In genomic region chr2:4342005-4342404, GRCm38 (mm10) we compare ENCODE assay signal across 23 mouse cellular contexts.
DNase-seq lines count a peak whose midpoint lies in the region; ATAC-seq and TF ChIP-seq lines count a peak whose summit lies in the region.
"Had no signal": no experiment of that assay in that cellular context is flagged by ENCODE, and none has a peak within 500 bp of the region (broad histone marks: within the 10 kb centered on the region; RNA-seq: fewer than 3 reads in every experiment).

No protein-coding gene starts in this region.

- H3K36me3 ChIP-seq in hindbrain, embryonic 16.5 days (ENCODE audit: control insufficient read depth, insufficient read depth, low read length): no peaks in the 10 kb centered on the region
- no peaks in the 10 kb centered on the region for H3K36me3 ChIP-seq in hindbrain, embryonic 14.5 days (replicated peaks; ENCODE audit: control insufficient read depth, insufficient read depth)
- H3K36me3 ChIP-seq in midbrain, postnatal 0 days (ENCODE audit: insufficient read depth, low read length): no peaks in the 10 kb centered on the region
- H3K36me3 ChIP-seq in midbrain, embryonic 13.5 days: no peaks in the 10 kb centered on the region
- H3K36me3 ChIP-seq in embryonic facial prominence, embryonic 10.5 days (replicated peaks): peaks cover 17% of the 10 kb centered on the region
- H3K36me3 ChIP-seq: limb, embryonic 15.5 days; liver, embryonic 15.5 days; neural tube, embryonic 15.5 days had no signal

- no peak overlapping the region for H3K4me3 ChIP-seq in hindbrain, embryonic 16.5 days (ENCODE audit: low read length)
- H3K4me3 ChIP-seq in hindbrain, embryonic 14.5 days (replicated peaks; ENCODE audit: low read length): no peak overlapping the region
- no peak overlapping the region for H3K4me3 ChIP-seq in midbrain, postnatal 0 days (ENCODE audit: low read depth, low read length)
- H3K4me3 ChIP-seq in midbrain, embryonic 13.5 days (replicated peaks): no peak overlapping the region
- H3K4me3 ChIP-seq in embryonic facial prominence, embryonic 10.5 days: no peak overlapping the region
- H3K4me3 ChIP-seq: embryonic facial prominence, embryonic 13.5 days; heart, adult 2 months; limb, embryonic 15.5 days; liver, embryonic 15.5 days; neural tube, embryonic 15.5 days had no signal

- H3K9me3 ChIP-seq in hindbrain, embryonic 16.5 days (ENCODE audit: control insufficient read depth, low read length): no peaks in the 10 kb centered on the region
- H3K9me3 ChIP-seq in hindbrain, embryonic 14.5 days (ENCODE audit: control insufficient read depth, low read length): no peaks in the 10 kb centered on the region
- H3K9me3 ChIP-seq in midbrain, postnatal 0 days (ENCODE audit: low read length): no peaks in the 10 kb centered on the region
- no peaks in the 10 kb centered on the region for H3K9me3 ChIP-seq in midbrain, embryonic 13.5 days
- H3K9me3 ChIP-seq in embryonic facial prominence, embryonic 10.5 days: no peaks in the 10 kb centered on the region
- H3K9me3 ChIP-seq: embryonic facial prominence, embryonic 13.5 days; limb, embryonic 15.5 days; liver, embryonic 15.5 days; neural tube, embryonic 15.5 days had no signal

- H3K4me2 ChIP-seq in hindbrain, embryonic 16.5 days (ENCODE audit: low read length): no peak overlapping the region
- H3K4me2 ChIP-seq in hindbrain, embryonic 14.5 days (replicated peaks): no peak overlapping the region
- H3K4me2 ChIP-seq in midbrain, postnatal 0 days (ENCODE audit: low read depth, low read length, poor library complexity, severe bottlenecking): no peak overlapping the region
- H3K4me2 ChIP-seq in midbrain, embryonic 13.5 days (replicated peaks): no peak overlapping the region
- H3K4me2 ChIP-seq: embryonic facial prominence, embryonic 13.5 days; limb, embryonic 15.5 days; liver, embryonic 15.5 days; neural tube, embryonic 15.5 days had no signal

- H3K27ac ChIP-seq in hindbrain, embryonic 16.5 days (ENCODE audit: low read depth, low read length): peak overlapping the region; percentile 12; the same call in 1 of the 2 replicates
- no peak overlapping the region for H3K27ac ChIP-seq in hindbrain, embryonic 14.5 days
- H3K27ac ChIP-seq in midbrain, postnatal 0 days (ENCODE audit: low read depth, low read length): no peak overlapping the region
- H3K27ac ChIP-seq in midbrain, embryonic 13.5 days: no peak overlapping the region
- H3K27ac ChIP-seq in embryonic facial prominence, embryonic 10.5 days (replicated peaks): no peak overlapping the region
- H3K27ac ChIP-seq: heart, adult 2 months; limb, embryonic 15.5 days; liver, embryonic 15.5 days; neural tube, embryonic 15.5 days; stomach, postnatal 0 days had no signal

- no peaks in the 10 kb centered on the region for H3K27me3 ChIP-seq in hindbrain, embryonic 16.5 days (replicated peaks; ENCODE audit: control insufficient read depth, insufficient read depth, low read length)
- no peaks in the 10 kb centered on the region for H3K27me3 ChIP-seq in hindbrain, embryonic 14.5 days (ENCODE audit: control insufficient read depth, insufficient read depth, low read length)
- H3K27me3 ChIP-seq in midbrain, postnatal 0 days (ENCODE audit: insufficient read depth, low read length): no peaks in the 10 kb centered on the region
- H3K27me3 ChIP-seq in midbrain, embryonic 13.5 days: no peaks in the 10 kb centered on the region
- no peaks in the 10 kb centered on the region for H3K27me3 ChIP-seq in embryonic facial prominence, embryonic 10.5 days (replicated peaks; ENCODE audit: low read depth, poor library complexity, severe bottlenecking)
- H3K27me3 ChIP-seq: CH12.LX; embryonic facial prominence, embryonic 13.5 days; limb, embryonic 15.5 days; liver, embryonic 15.5 days; neural tube, embryonic 15.5 days had no signal

- H3K9ac ChIP-seq in hindbrain, embryonic 16.5 days (ENCODE audit: low read depth, low read length): no peak overlapping the region
- no peak overlapping the region for H3K9ac ChIP-seq in hindbrain, embryonic 14.5 days
- no peak overlapping the region for H3K9ac ChIP-seq in midbrain, postnatal 0 days (replicated peaks; ENCODE audit: low read length, poor library complexity, severe bottlenecking)
- H3K9ac ChIP-seq in midbrain, embryonic 13.5 days (replicated peaks): no peak overlapping the region
- H3K9ac ChIP-seq: embryonic facial prominence, embryonic 13.5 days; limb, embryonic 15.5 days; liver, embryonic 15.5 days; neural tube, embryonic 15.5 days had no signal

- 57% methylated on average over 7 of the region's 7 CpGs for WGBS in hindbrain, embryonic 16.5 days
- WGBS in hindbrain, embryonic 14.5 days: 71% methylated on average over 7 of the region's 7 CpGs
- 83% methylated on average over 7 of the region's 7 CpGs for WGBS in midbrain, postnatal 0 days
- 77% methylated on average over 7 of the region's 7 CpGs for WGBS in midbrain, embryonic 13.5 days
- 90% methylated on average over 7 of the region's 7 CpGs for WGBS in embryonic facial prominence, embryonic 10.5 days

- H3K4me1 ChIP-seq in hindbrain, embryonic 16.5 days (ENCODE audit: control insufficient read depth, insufficient read depth, low read depth, low read length): no peaks in the 10 kb centered on the region; the same call in 1 of the 2 replicates
- peaks cover 6% of the 10 kb centered on the region; the same call in 1 of the 2 replicates for H3K4me1 ChIP-seq in hindbrain, embryonic 14.5 days (replicated peaks; ENCODE audit: control insufficient read depth, insufficient read depth, low read length)
- no peaks in the 10 kb centered on the region; the same call in 1 of the 2 replicates for H3K4me1 ChIP-seq in midbrain, postnatal 0 days (ENCODE audit: insufficient read depth, low read length)
- H3K4me1 ChIP-seq in midbrain, embryonic 13.5 days (replicated peaks): peaks cover 16% of the 10 kb centered on the region
- H3K4me1 ChIP-seq in embryonic facial prominence, embryonic 10.5 days: peaks cover 62% of the 10 kb centered on the region

- TF ChIP-seq CTCF in midbrain, postnatal 0 days (IDR thresholded peaks at IDR 0.05): no peak

- peak; percentile 42 to 44 for DNase-seq in cerebellum, postnatal 14 days
- DNase-seq in cerebellum, adult 11 months: no peak
- no peak for DNase-seq in hindbrain, embryonic 14.5 days (ENCODE audit: low spot score)
- DNase-seq in midbrain, postnatal 0 days (ENCODE audit: low spot score): peak; percentile 66
- no peak for DNase-seq in embryonic facial prominence, embryonic 10.5 days (ENCODE audit: low spot score)
- DNase-seq in c-Kit-positive CD71-positive TER-119-positive erythroid progenitor cells, embryonic 14.5 days (ENCODE audit: low spot score): no peak
- DNase-seq: cerebellum, adult 9-10 months; gastrocnemius, postnatal 10 days; heart, adult 2 months; heart, postnatal 4 days; kidney, adult 11 months; kidney, postnatal 10 days; layer of hippocampus, adult 9-11 months; midbrain, embryonic 14.5 days; right cerebral cortex, postnatal 4 days had no signal

- ATAC-seq in hindbrain, embryonic 16.5 days: no peak
- no peak for ATAC-seq in hindbrain, embryonic 14.5 days (ENCODE audit: low FRiP score)
- no peak for ATAC-seq in midbrain, postnatal 0 days (ENCODE audit: low FRiP score)
- no peak for ATAC-seq in midbrain, embryonic 13.5 days

Comparison
In these comparisons a context has a peak if more than half of its experiments do, and no peak if none do; other contexts are left out.
1. DNase-seq: peak in cerebellum, postnatal 14 days (2 of 2) and midbrain, postnatal 0 days (single experiment); none in cerebellum, adult 11 months (single experiment), hindbrain, embryonic 14.5 days (single experiment), embryonic facial prominence, embryonic 10.5 days (single experiment) and c-Kit-positive CD71-positive TER-119-positive erythroid progenitor cells, embryonic 14.5 days (single experiment).